Mouse (Mus musculus): ENCODE data around the gene Vmn1r160.
"Not testable (repeated sequence)": the region's sequence is repeated elsewhere in the genome, so short reads cannot be mapped to it uniquely, and the experiment has no call there.

Gene Vmn1r160

DNA sequence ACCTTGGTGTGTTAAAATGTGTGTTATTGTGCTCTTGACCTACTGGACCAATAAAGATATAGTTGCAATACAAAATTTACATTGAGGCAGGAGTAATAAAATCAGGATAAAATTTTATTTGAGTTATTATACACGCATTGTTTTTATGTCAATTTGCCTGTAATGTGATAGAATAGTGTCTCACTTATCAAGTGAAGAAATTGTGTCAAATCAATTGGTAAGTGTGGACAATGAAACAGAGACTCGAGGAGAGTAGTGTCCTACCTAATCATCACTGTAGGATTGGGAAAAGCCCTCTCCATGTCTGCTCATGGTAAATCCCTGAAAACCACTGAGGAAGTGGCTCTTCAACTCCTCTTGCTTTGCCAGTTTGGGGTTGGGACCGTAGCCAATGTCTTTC is at the start of gene Vmn1r160:
Vmn1r160 (plus strand) TSS at position 301 of the 400 bp plus-strand sequence.
- DNase-seq, result not testable (repeated sequence)

- not testable (repeated sequence) for DNase-seq
Observed at GRCm38 (mm10) chr7:22843505-22843904, 27.5 kb upstream of the Vmn1r160 start, which contains the start of gene Vmn1r159. Vmn1r159 (minus strand) TSS chr7:22843605.

All from embryo, embryonic 11 days (tissue).